Mouse (Mus musculus) bone marrow macrophage, adult 2 months (primary cell): ENCODE results near the gene Raet1e.
"Not testable (repeated sequence)": the region's sequence is repeated elsewhere in the genome, so short reads cannot be mapped to it uniquely, and the experiment has no call there.

Experiments used
- CTCF ChIP-seq: IDR thresholded peaks from 2 replicates; pipeline ENCODE4 v1.5.1; 2012; ENCODE audit warnings: low read depth, mild to moderate bottlenecking, low read length, moderate library complexity
- POLR2A ChIP-seq: IDR thresholded peaks from 2 replicates; pipeline ENCODE4 v1.6.1; 2012; ENCODE audit warnings: mild to moderate bottlenecking, low read depth, low read length, borderline replicate concordance

DNA sequence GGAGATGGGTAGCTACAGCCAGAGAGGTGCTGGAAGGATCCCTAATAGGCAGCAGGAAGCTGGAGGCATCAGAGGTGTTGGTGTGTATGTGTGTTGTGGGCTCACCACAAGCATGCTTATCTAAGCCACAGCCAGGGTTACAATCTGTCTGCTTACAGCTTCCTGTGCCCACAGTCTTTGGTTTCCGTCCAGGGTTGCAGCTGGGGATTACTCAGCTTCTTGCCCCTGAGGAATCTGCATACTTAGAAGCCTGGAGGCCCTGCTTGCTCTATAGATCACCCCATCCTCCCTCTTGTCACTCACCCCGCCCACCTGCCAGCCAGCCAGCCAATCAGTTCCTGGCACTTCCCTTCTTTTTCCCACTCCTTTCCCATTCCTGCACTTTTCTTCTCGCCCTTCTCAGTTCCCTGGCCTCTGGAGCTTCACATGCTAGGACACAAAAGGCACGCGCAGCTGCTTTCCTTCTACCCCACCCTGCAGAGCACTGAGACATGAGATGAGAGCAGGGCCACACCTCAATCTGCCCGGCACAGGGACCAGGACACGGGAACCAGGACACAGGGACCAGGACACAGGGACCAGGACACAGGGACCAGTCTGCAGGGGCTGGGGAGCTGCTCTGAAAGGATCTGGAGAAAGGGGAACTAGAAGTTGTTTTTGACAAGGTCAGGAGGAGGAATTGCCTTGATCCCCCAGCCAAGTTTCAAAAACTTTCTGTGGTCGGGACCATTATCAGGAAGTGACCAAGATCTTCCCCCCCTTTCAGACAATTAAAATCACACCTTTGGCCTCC is 255.5 kb downstream of the Raet1e start:
- TF ChIP-seq CTCF, POLR2A: not testable (repeated sequence)
